Mouse (Mus musculus): ENCODE measurements around the gene 4932411N23Rik.
"Not testable (repeated sequence)": the region's sequence is repeated elsewhere in the genome, so short reads cannot be mapped to it uniquely, and the experiment has no call there.

Gene 4932411N23Rik

GRCm38 (mm10) chrX:126815768-126816167 is at the start of gene 4932411N23Rik:
Gene 4932411N23Rik, minus strand, starts transcription at chrX:126815868.
- no peak for DNase-seq (ENCODE audit: low spot score)

DNA sequence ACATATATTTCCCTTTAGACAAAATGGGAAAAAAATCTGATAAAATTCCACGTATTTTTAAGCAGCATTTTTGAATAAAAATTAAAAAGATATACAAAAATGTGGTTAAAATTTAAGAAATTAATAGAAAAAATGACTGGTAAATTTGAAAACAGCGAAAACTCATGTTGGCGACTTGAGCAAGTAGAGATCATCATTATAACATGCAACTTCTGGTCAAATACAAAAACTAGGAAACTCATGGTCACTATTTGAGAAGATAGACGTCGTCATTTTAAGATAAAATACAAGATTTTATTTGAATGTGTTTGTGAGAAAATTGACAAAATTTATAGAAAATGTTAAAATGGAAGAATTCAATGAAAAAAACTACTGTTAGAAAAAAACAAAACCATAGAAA is 35.8 kb downstream of the 4932411N23Rik start:
- DNase-seq (ENCODE audit: low spot score) = no peak

GRCm38 (mm10) chrX:126777643-126778042 is 38.0 kb downstream of the 4932411N23Rik start:
- not testable (repeated sequence) for DNase-seq (ENCODE audit: low spot score)

GRCm38 (mm10) chrX:126774846-126775245 is 40.8 kb downstream of the 4932411N23Rik start:
- DNase-seq (ENCODE audit: low spot score) = not testable (repeated sequence)

- DNase-seq (ENCODE audit: low spot score) = not testable (repeated sequence)
Measured at GRCm38 (mm10) chrX:126773511-126773910, 42.2 kb downstream of the 4932411N23Rik start.
